Mouse (Mus musculus) stomach, postnatal 0 days (tissue): ENCODE data around the gene Ywhag.

Source experiments
- CTCF ChIP-seq: IDR thresholded peaks from 2 replicates; pipeline ENCODE4 v1.5.1; 2016; ENCODE audit warnings: antibody characterized with exemption, low read depth, mild to moderate bottlenecking, moderate library complexity
- EP300 ChIP-seq: optimal IDR thresholded peaks from 2 replicates; pipeline ENCODE3; 2016; ENCODE audit warnings: antibody characterized with exemption

DNA sequence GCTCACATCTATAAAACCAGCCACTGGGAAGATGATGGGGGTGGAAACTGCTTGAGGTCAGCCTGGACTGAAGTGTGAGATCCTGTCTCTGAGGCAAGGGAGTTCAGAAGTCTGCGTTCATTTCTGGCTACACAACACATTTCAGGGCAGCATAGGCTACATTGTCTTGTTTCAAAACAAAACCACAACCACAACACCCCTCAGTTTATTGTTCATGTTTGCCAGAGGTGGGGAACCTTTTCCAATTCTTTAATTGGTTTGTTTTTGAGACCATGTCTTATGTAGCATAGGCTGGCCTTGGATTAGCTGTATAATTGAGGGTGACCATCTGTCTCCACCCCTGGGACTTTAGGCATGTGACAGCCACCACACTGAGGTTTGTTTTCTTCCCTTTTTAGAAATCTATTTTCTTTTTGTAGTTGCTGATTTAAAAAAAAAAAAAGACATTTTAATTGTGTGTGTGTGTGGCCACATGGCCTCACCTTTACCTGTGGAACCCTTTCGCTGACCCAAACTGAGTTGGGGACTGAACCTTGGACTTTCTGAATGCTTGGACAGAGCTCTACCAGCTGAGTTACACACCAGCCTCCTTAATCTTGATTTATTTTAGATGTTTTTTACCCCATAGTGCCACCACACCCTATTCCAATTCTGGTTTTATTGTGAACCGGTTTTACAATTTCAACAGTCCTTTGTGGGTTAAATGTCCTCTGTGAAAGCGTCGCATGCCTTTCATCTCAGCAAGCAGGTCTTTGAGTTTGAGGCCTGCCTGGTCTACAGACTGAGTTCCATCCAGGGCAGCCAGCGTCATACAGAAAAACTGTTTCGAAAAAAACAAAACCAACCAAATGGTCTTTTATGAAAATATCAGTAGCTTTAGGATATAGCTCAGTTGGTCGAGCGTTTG lies 22.1 kb upstream of the Ywhag start:
- no peak for TF ChIP-seq EP300
- no peak for TF ChIP-seq CTCF
